Comparison of ENCODE assay signal across 22 mouse cellular contexts in genomic region chr9:107333686-107334085, GRCm38 (mm10). TPM values are rescaled to one million over a fixed set of nuclear protein-coding genes. Genes with fewer than 3 reads are reported as not detected.
DNase-seq lines count a peak whose midpoint lies in the region; ATAC-seq lines count a peak whose summit lies in the region.
"Had no signal": no experiment of that assay in that cellular context is flagged by ENCODE, and none has a peak within 500 bp of the region (broad histone marks: within the 10 kb centered on the region; RNA-seq: fewer than 3 reads in every experiment).

No protein-coding gene starts in this region.

- peaks cover 48% of the 10 kb centered on the region for H3K36me3 ChIP-seq in megakaryocyte, embryonic 14.5 days (replicated peaks; ENCODE audit: low read length)

- H3K27me3 ChIP-seq in megakaryocyte, embryonic 14.5 days (replicated peaks): no peaks in the 10 kb centered on the region
- H3K27me3 ChIP-seq: hindbrain, embryonic 15.5 days; kidney, embryonic 15.5 days; neural tube, embryonic 13.5 days had no signal

- DNase-seq in cerebellum, adult 11-12 months: peak; percentile 25
- DNase-seq in cerebellum, postnatal 25 days: no peak
- peak; percentile 59 for DNase-seq in CD4-positive, CD25-positive, alpha-beta regulatory T cell, adult 2 months (ENCODE audit: low read depth, low spot score)
- DNase-seq in heart, adult 11 months: no peak
- no peak for DNase-seq in MN1 (ENCODE audit: low spot score)
- DNase-seq: adrenal gland, postnatal 36 days; heart, postnatal 4 days; kidney, adult 11 months; kidney, postnatal 36 days; liver, postnatal 0 days; right cerebral cortex, adult 18-20 months; right cerebral cortex, postnatal 4 days had no signal

- H3K4me3 ChIP-seq in megakaryocyte, embryonic 14.5 days (replicated peaks): peak overlapping the region; percentile 46
- H3K4me3 ChIP-seq: heart, embryonic 10.5 days; hindbrain, embryonic 15.5 days; kidney, embryonic 15.5 days; neural tube, embryonic 13.5 days had no signal

- H3K9me3 ChIP-seq in megakaryocyte, embryonic 14.5 days: no peaks in the 10 kb centered on the region
- H3K9me3 ChIP-seq: heart, embryonic 10.5 days; hindbrain, embryonic 15.5 days; kidney, embryonic 15.5 days; neural tube, embryonic 13.5 days had no signal

- no peak for ATAC-seq in megakaryocyte, adult 5-6 weeks (ENCODE audit: poor library complexity, severe bottlenecking)
- 0 out of 4 replicates have a peak, but pooled peaks have one; percentile 20 to 22 for ATAC-seq in hematopoietic stem cell, adult 5-6 weeks (replicated peaks in 1 of 2; ENCODE audit: insufficient read depth in 1 of 2, low FRiP score in 2 of 2, low TSS enrichment in 1 of 2, low read depth in 1 of 2, poor library complexity in 2 of 2, severe bottlenecking in 2 of 2)
- ATAC-seq: forebrain, embryonic 14.5 days; liver, postnatal 0 days; lung, postnatal 0 days had no signal

- H3K4me1 ChIP-seq in megakaryocyte, embryonic 14.5 days: peaks cover 92% of the 10 kb centered on the region

RNA-seq across cellular contexts. Expression of gene Hemk1, which starts 4.5 kb away (rescaled TPM):
- 8.1 TPM in 1 of 2 replicates, not detected in the other for polyA plus RNA-seq in megakaryocyte, embryonic 14.5 days (2012; ENCODE audit: insufficient read depth, low replicate concordance)
- total RNA-seq in megakaryocyte, adult 5-6 weeks (2015): 4.1 and 6.4 TPM in 2 replicates
- total RNA-seq in megakaryocyte, adult 5-6 weeks (2017): 5.0 and 8.0 TPM in 2 replicates
- 11.5 and 37.2 TPM in 2 replicates for total RNA-seq in hematopoietic stem cell, adult 5-6 weeks (2017)

RNA-seq across cellular contexts. Expression of gene 6430571L13Rik, which starts 6.7 kb away (rescaled TPM):
- polyA plus RNA-seq in megakaryocyte, embryonic 14.5 days (2012; ENCODE audit: insufficient read depth, low replicate concordance): not detected in 2 replicates
- total RNA-seq in megakaryocyte, adult 5-6 weeks (2015): not detected in 2 replicates
- total RNA-seq in megakaryocyte, adult 5-6 weeks (2017): not detected in 2 replicates
- 0.25 and 0.50 TPM in 2 replicates for total RNA-seq in hematopoietic stem cell, adult 5-6 weeks (2017)
- polyA plus RNA-seq: macrophage had no signal

RNA-seq across cellular contexts. Expression of gene Cish, which starts 37.9 kb away (rescaled TPM):
- polyA plus RNA-seq in megakaryocyte, embryonic 14.5 days (2012; ENCODE audit: insufficient read depth, low replicate concordance): 47.7 and 114 TPM in 2 replicates
- 1.7 and 5.3 TPM in 2 replicates for total RNA-seq in megakaryocyte, adult 5-6 weeks (2015)
- 0.40 and 0.45 TPM in 2 replicates for total RNA-seq in megakaryocyte, adult 5-6 weeks (2017)
- total RNA-seq in hematopoietic stem cell, adult 5-6 weeks (2017): 1.4 and 3.5 TPM in 2 replicates

RNA-seq across cellular contexts. Expression of gene Mapkapk3, which starts 44.0 kb away (rescaled TPM):
- polyA plus RNA-seq in megakaryocyte, embryonic 14.5 days (2012; ENCODE audit: insufficient read depth, low replicate concordance): 35.6 and 49.9 TPM in 2 replicates
- total RNA-seq in megakaryocyte, adult 5-6 weeks (2015): 98.6 and 105 TPM in 2 replicates
- total RNA-seq in megakaryocyte, adult 5-6 weeks (2017): 156 and 174 TPM in 2 replicates
- 62.0 and 62.6 TPM in 2 replicates for total RNA-seq in hematopoietic stem cell, adult 5-6 weeks (2017)

Comparison
In these comparisons a context has a peak if more than half of its experiments do, and no peak if none do; other contexts are left out.
1. DNase-seq: peak in cerebellum, adult 11-12 months (single experiment) and CD4-positive, CD25-positive, alpha-beta regulatory T cell, adult 2 months (single experiment); none in cerebellum, postnatal 25 days (0 of 2), heart, adult 11 months (single experiment) and MN1 (single experiment).